Mouse (Mus musculus) brain, embryonic 14.5 days (tissue): ENCODE results near the gene Chfr. TPM values are rescaled to one million over a fixed set of nuclear protein-coding genes. Genes with fewer than 3 reads are reported as not detected.

ENCODE experiments used
- DNase-seq: peaks from one replicate; pipeline ENCODE4 v3.0.0-alpha.2; 2011; ENCODE audit warnings: low read depth
- CTCF ChIP-seq: fragments of 200-500 bp; IDR thresholded peaks from 2 replicates; pipeline ENCODE4 v1.5.1; 2012; ENCODE audit warnings: inconsistent platforms, mild to moderate bottlenecking, moderate library complexity, borderline replicate concordance; ENCODE audit not compliant: insufficient read depth, insufficient read length; ENCODE audit errors: extremely low read depth
- POLR2A ChIP-seq: fragments of 200-500 bp; IDR thresholded peaks from 2 replicates; pipeline ENCODE4 v1.6.1; 2012; ENCODE audit warnings: mild to moderate bottlenecking, inconsistent platforms, borderline replicate concordance; ENCODE audit not compliant: poor library complexity, insufficient read depth, insufficient read length, severe bottlenecking; ENCODE audit errors: extremely low read depth
- polyA plus RNA-seq: library from polyadenylated mRNA; depleted of rRNA; stranded (reverse); fragments of >200 nt; gene quantifications from 2 replicates; pipeline ENCODE4 v1.2.3, GENCODE M21; 2012; rRNA removed

Chfr gene
- polyA plus RNA-seq = 119 and 128 TPM in 2 replicates

- TF ChIP-seq POLR2A (peak; percentile 34; the same call in 1 of the 2 replicates), CTCF (peak; percentile 7; the same call in 1 of the 2 replicates)
- DNase-seq = peak; percentile 99
Observed at GRCm38 (mm10) chr5:110135293-110136086, at the start of gene Chfr. Gene Chfr (plus strand): TSS chr5:110135842.

- no peak for TF ChIP-seq POLR2A
- TF ChIP-seq CTCF = no peak
- DNase-seq = no peak
Observed at GRCm38 (mm10) chr5:110086161-110086866, 49.3 kb upstream of the Chfr start.

GRCm38 (mm10) chr5:110091546-110091945 lies 44.1 kb upstream of the Chfr start:
- TF ChIP-seq POLR2A (no peak), CTCF (no peak)
- DNase-seq = no peak

DNA sequence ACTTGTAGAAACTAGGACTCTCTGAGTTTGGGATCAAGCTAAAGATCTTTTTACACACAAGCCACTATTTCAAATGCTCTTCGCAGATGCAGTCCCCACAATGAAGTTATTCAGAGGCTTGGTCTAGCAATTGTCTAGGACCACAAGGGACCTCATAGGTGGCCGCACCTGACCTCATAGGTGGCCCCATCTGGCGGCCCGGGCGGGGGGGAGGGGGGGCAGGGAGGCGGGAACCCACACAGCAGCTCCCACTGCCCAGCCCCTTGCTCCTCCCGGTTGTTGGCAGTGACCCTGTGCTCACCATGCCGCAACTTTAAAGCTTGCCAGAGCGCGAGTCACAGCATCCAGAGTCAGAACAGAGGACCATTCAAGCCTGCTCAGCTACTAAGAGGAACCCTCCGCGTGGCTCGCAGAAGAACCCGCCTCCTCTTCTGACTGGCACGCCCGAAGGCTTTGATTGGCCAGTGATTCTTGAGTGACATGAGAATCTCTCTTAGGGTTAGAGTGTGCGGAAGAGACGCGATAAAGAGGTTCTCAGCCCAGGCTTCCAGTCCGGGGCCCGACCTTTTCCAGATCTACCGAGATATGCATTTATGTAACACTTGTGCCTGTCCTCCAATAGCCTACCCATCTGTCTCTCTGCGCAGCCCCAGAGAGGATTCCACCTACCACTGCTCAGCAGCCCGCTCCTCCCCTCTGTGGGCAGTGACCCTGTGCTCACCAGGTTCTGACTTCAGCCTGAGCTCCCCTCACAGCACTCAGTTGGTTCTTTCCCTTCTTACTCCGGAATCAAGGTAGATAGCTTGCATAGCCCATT lies 41.4 kb upstream of the Chfr start, which contains the start of gene Gm35315:
Gene Gm35315, minus strand, starts transcription at position 391 of the 817 bp plus-strand sequence.
- peak; percentile 96 for DNase-seq
- TF ChIP-seq POLR2A = peak; percentile 21; the same call in 1 of the 2 replicates
- no peak for TF ChIP-seq CTCF

GRCm38 (mm10) chr5:110094847-110095213 lies 40.8 kb upstream of the Chfr start:
- DNase-seq = no peak
- TF ChIP-seq CTCF (no peak), POLR2A (no peak)

- TF ChIP-seq POLR2A (no peak), CTCF (no peak)
- peak; percentile 42 for DNase-seq
Observed at GRCm38 (mm10) chr5:110098991-110099477, 36.6 kb upstream of the Chfr start.

DNA sequence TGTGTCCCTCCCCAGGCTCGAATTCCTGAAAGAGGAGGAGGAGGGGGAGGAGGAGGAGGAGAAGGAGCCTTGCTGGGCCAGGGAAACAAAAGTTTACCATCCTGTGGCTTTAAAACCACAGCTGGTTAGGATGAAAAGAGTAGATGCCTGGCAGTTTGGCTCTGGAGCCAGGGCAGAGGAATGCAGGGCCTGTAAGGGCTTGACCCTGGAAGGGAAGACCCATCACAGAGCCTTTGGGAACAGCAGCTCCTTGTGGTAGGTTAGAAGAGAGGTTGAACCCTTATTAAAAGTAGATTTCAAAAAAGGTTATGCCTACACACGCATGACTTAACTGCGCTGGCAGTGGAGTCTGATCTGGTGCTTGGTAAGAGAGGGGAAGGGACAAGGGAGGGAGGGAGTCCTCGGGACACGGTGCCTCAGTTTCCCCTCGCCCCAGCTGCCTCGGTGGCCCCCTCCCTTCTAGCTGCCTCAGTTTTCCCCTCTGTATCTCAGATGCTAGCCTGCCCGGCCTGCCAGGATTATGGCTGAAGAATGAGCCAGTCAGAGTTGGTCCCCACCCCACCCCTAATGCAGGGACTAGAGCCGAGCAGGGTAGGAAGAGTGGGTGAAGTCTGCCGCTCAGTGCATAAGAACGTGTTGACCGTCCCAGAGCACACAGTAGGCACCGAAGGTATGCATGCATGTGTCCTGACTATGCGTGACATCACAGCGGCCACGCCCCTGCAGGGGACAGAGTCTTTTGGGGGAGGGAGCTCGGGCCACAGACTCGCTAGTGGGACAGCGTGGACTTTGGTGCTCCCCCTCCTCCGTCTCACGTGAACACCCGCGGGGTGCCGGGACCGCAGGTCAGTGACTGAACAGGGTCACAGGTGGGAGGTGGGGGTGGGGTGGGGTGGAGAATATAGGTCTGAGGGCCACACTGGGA lies 35.7 kb upstream of the Chfr start, which contains the start of gene Plcxd1:
Gene Plcxd1, plus strand, starts transcription at position 314 of the 925 bp plus-strand sequence.
- DNase-seq = no peak
- TF ChIP-seq POLR2A (no peak), CTCF (no peak)

DNA sequence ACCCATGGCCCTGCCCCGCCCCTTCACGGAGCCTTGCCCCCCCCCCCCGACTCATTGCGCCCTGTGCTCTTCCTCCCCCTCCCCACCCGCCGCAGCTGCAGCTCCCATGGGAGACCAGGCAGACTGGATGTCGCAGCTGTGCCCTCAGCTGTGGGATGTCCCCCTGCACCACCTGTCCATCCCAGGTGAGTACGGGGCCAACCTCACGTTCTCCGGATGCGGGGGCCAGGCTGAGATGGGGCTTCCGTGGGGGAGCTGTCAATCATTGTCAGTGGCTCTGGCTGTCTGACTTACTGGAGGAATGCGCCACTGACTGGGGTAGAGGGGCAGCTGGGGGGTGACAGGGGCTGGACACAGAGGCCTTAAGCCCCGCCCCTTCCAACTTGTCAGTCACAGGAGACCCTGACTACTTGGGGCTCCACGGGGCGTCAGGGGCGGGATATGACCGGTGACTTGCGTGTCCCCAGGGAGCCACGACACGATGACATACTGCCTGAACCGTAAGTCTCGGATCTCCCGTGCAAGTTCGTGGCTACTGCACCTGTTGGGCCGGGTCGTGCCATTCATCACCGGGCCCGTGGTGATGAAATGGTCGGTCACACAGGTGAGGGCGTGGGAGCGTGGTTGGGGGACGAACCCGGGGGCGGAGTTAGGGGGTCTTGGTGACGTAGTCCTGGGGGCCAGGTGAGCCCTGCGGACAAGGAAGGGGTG lies 34.6 kb upstream of the Chfr start:
- TF ChIP-seq POLR2A (no peak), CTCF (no peak)

GRCm38 (mm10) chr5:110101716-110102347 lies 33.8 kb upstream of the Chfr start:
- TF ChIP-seq POLR2A (no peak), CTCF (no peak)
- peak; percentile 76 for DNase-seq

More for the DNA sequence above, 34.6 kb upstream of the Chfr start:
- peak; percentile 36 for DNase-seq

GRCm38 (mm10) chr5:110102429-110102828 lies 33.2 kb upstream of the Chfr start:
- no peak for DNase-seq
- TF ChIP-seq CTCF = no peak
- TF ChIP-seq POLR2A = no peak

- DNase-seq = no peak
- no peak for TF ChIP-seq CTCF
- TF ChIP-seq POLR2A = no peak
Observed at GRCm38 (mm10) chr5:110102853-110103625, 32.6 kb upstream of the Chfr start.
